Mouse (Mus musculus): ENCODE data around the gene Fcmr. TPM values are rescaled to one million over a fixed set of nuclear protein-coding genes. Genes with fewer than 3 reads are reported as not detected.

The Fcmr gene
- polyA plus RNA-seq, 1 experiment from 2014 or later = not detected

- H3K9me3 ChIP-seq (replicated peaks; ENCODE audit: control insufficient read depth, low read length) = no peaks in the 10 kb centered on the region
- no peaks in the 10 kb centered on the region for H3K36me3 ChIP-seq (replicated peaks; ENCODE audit: control insufficient read depth, insufficient read depth, low read depth, low read length)
- no peak overlapping the region for H3K9ac ChIP-seq (replicated peaks; ENCODE audit: low read length)
- H3K27me3 ChIP-seq (ENCODE audit: control insufficient read depth, insufficient read depth, low read length) = no peaks in the 10 kb centered on the region
- WGBS = 81% methylated on average over 8 of the region's 8 CpGs
- no peak for DNase-seq (ENCODE audit: low spot score)
- no peak overlapping the region for H3K4me2 ChIP-seq (ENCODE audit: low read depth, low read length)
- H3K27ac ChIP-seq (replicated peaks; ENCODE audit: low read depth, low read length) = no peak overlapping the region
- H3K4me3 ChIP-seq (ENCODE audit: low read depth, low read length) = no peak overlapping the region
- no peaks in the 10 kb centered on the region for H3K4me1 ChIP-seq (ENCODE audit: control insufficient read depth, insufficient read depth, low read length)
- no peak for ATAC-seq (replicated peaks; ENCODE audit: insufficient number of reproducible peaks, low FRiP score, low TSS enrichment, low read depth)
Measured at GRCm38 (mm10) chr1:130829906-130830830, 35.3 kb upstream of the Fcmr start.

- Histone ChIP-seq H3K36me3 (replicated peaks; ENCODE audit: control insufficient read depth, insufficient read depth, low read depth, low read length) (no peaks in the 10 kb centered on the region), H3K4me3 (ENCODE audit: low read depth, low read length) (no peak overlapping the region), H3K27me3 (ENCODE audit: control insufficient read depth, insufficient read depth, low read length) (no peaks in the 10 kb centered on the region), H3K4me1 (ENCODE audit: control insufficient read depth, insufficient read depth, low read length) (no peaks in the 10 kb centered on the region), H3K9ac (replicated peaks; ENCODE audit: low read length) (no peak overlapping the region), H3K27ac (replicated peaks; ENCODE audit: low read depth, low read length) (no peak overlapping the region), H3K9me3 (replicated peaks; ENCODE audit: control insufficient read depth, low read length) (no peaks in the 10 kb centered on the region), H3K4me2 (ENCODE audit: low read depth, low read length) (no peak overlapping the region)
- WGBS = 78% methylated on average over 5 of the region's 5 CpGs
- DNase-seq (ENCODE audit: low spot score) (no peak), ATAC-seq (replicated peaks; ENCODE audit: insufficient number of reproducible peaks, low FRiP score, low TSS enrichment, low read depth) (no peak)
Measured at GRCm38 (mm10) chr1:130832230-130833149, 33.0 kb upstream of the Fcmr start.

GRCm38 (mm10) chr1:130835161-130835936 lies 30.1 kb upstream of the Fcmr start:
- H3K4me2 ChIP-seq (ENCODE audit: low read depth, low read length) = no peak overlapping the region
- 89% methylated on average over 6 of the region's 6 CpGs for WGBS
- ATAC-seq (replicated peaks; ENCODE audit: insufficient number of reproducible peaks, low FRiP score, low TSS enrichment, low read depth) = no peak

GRCm38 (mm10) chr1:130838288-130838687 lies 27.2 kb upstream of the Fcmr start:
- Histone ChIP-seq H3K4me3 (ENCODE audit: low read depth, low read length) (no peak overlapping the region), H3K27ac (replicated peaks; ENCODE audit: low read depth, low read length) (no peak overlapping the region), H3K36me3 (replicated peaks; ENCODE audit: control insufficient read depth, insufficient read depth, low read depth, low read length) (no peaks in the 10 kb centered on the region), H3K27me3 (ENCODE audit: control insufficient read depth, insufficient read depth, low read length) (no peaks in the 10 kb centered on the region), H3K9me3 (replicated peaks; ENCODE audit: control insufficient read depth, low read length) (no peaks in the 10 kb centered on the region), H3K4me2 (ENCODE audit: low read depth, low read length) (no peak overlapping the region), H3K4me1 (ENCODE audit: control insufficient read depth, insufficient read depth, low read length) (no peaks in the 10 kb centered on the region), H3K9ac (replicated peaks; ENCODE audit: low read length) (no peak overlapping the region)
- ATAC-seq (replicated peaks; ENCODE audit: insufficient number of reproducible peaks, low FRiP score, low TSS enrichment, low read depth) (no peak), DNase-seq (ENCODE audit: low spot score) (peak; percentile 44)
- WGBS = 55% methylated on average over 6 of the region's 6 CpGs

More at GRCm38 (mm10) chr1:130835161-130835936, 30.1 kb upstream of the Fcmr start:
- Histone ChIP-seq H3K9ac (replicated peaks; ENCODE audit: low read length) (no peak overlapping the region), H3K4me3 (ENCODE audit: low read depth, low read length) (no peak overlapping the region), H3K36me3 (replicated peaks; ENCODE audit: control insufficient read depth, insufficient read depth, low read depth, low read length) (no peaks in the 10 kb centered on the region), H3K4me1 (ENCODE audit: control insufficient read depth, insufficient read depth, low read length) (no peaks in the 10 kb centered on the region), H3K27me3 (ENCODE audit: control insufficient read depth, insufficient read depth, low read length) (no peaks in the 10 kb centered on the region), H3K27ac (replicated peaks; ENCODE audit: low read depth, low read length) (no peak overlapping the region), H3K9me3 (replicated peaks; ENCODE audit: control insufficient read depth, low read length) (no peaks in the 10 kb centered on the region)
- DNase-seq (ENCODE audit: low spot score) = no peak

GRCm38 (mm10) chr1:130840599-130841379 lies 24.7 kb upstream of the Fcmr start:
- WGBS = 74% methylated on average over 8 of the region's 8 CpGs
- Histone ChIP-seq H3K27me3 (ENCODE audit: control insufficient read depth, insufficient read depth, low read length) (no peaks in the 10 kb centered on the region), H3K27ac (replicated peaks; ENCODE audit: low read depth, low read length) (no peak overlapping the region)

GRCm38 (mm10) chr1:130841621-130842020 lies 23.8 kb upstream of the Fcmr start:
- H3K27ac ChIP-seq (replicated peaks; ENCODE audit: low read depth, low read length) = no peak overlapping the region
- H3K27me3 ChIP-seq (ENCODE audit: control insufficient read depth, insufficient read depth, low read length) = no peaks in the 10 kb centered on the region
- no peak overlapping the region for H3K9ac ChIP-seq (replicated peaks; ENCODE audit: low read length)
- no peaks in the 10 kb centered on the region for H3K4me1 ChIP-seq (ENCODE audit: control insufficient read depth, insufficient read depth, low read length)
- H3K4me3 ChIP-seq (ENCODE audit: low read depth, low read length) = no peak overlapping the region
- no peaks in the 10 kb centered on the region for H3K9me3 ChIP-seq (replicated peaks; ENCODE audit: control insufficient read depth, low read length)
- WGBS = 83% methylated on average over 7 of the region's 7 CpGs
- ATAC-seq (replicated peaks; ENCODE audit: insufficient number of reproducible peaks, low FRiP score, low TSS enrichment, low read depth) = no peak
- no peak overlapping the region for H3K4me2 ChIP-seq (ENCODE audit: low read depth, low read length)
- no peaks in the 10 kb centered on the region for H3K36me3 ChIP-seq (replicated peaks; ENCODE audit: control insufficient read depth, insufficient read depth, low read depth, low read length)
- no peak for DNase-seq (ENCODE audit: low spot score)

More at GRCm38 (mm10) chr1:130840599-130841379, 24.7 kb upstream of the Fcmr start:
- Histone ChIP-seq H3K4me2 (ENCODE audit: low read depth, low read length) (no peak overlapping the region), H3K4me3 (ENCODE audit: low read depth, low read length) (no peak overlapping the region), H3K36me3 (replicated peaks; ENCODE audit: control insufficient read depth, insufficient read depth, low read depth, low read length) (no peaks in the 10 kb centered on the region), H3K9me3 (replicated peaks; ENCODE audit: control insufficient read depth, low read length) (no peaks in the 10 kb centered on the region), H3K9ac (replicated peaks; ENCODE audit: low read length) (no peak overlapping the region), H3K4me1 (ENCODE audit: control insufficient read depth, insufficient read depth, low read length) (no peaks in the 10 kb centered on the region)
- no peak for ATAC-seq (replicated peaks; ENCODE audit: insufficient number of reproducible peaks, low FRiP score, low TSS enrichment, low read depth)
- DNase-seq (ENCODE audit: low spot score) = no peak

GRCm38 (mm10) chr1:130844516-130844915 lies 21.0 kb upstream of the Fcmr start:
- DNase-seq (ENCODE audit: low spot score) = no peak
- no peak overlapping the region for H3K27ac ChIP-seq (replicated peaks; ENCODE audit: low read depth, low read length)
- H3K4me2 ChIP-seq (ENCODE audit: low read depth, low read length) = no peak overlapping the region
- ATAC-seq (replicated peaks; ENCODE audit: insufficient number of reproducible peaks, low FRiP score, low TSS enrichment, low read depth) = no peak
- H3K4me3 ChIP-seq (ENCODE audit: low read depth, low read length) = no peak overlapping the region
- no peaks in the 10 kb centered on the region for H3K27me3 ChIP-seq (ENCODE audit: control insufficient read depth, insufficient read depth, low read length)
- H3K36me3 ChIP-seq (replicated peaks; ENCODE audit: control insufficient read depth, insufficient read depth, low read depth, low read length) = no peaks in the 10 kb centered on the region
- H3K4me1 ChIP-seq (ENCODE audit: control insufficient read depth, insufficient read depth, low read length) = no peaks in the 10 kb centered on the region
- 87% methylated on average over 7 of the region's 7 CpGs for WGBS
- H3K9ac ChIP-seq (replicated peaks; ENCODE audit: low read length) = no peak overlapping the region
- H3K9me3 ChIP-seq (replicated peaks; ENCODE audit: control insufficient read depth, low read length) = no peaks in the 10 kb centered on the region
